Mouse (Mus musculus) liver, embryonic 14.5 days (tissue): ENCODE results near the gene Fgfr2. TPM values are rescaled to one million over a fixed set of nuclear protein-coding genes. Genes with fewer than 3 reads are reported as not detected.

Experiments used
- ATAC-seq: fragments of 200-750 bp; cut with Nextera tagmentation; 2 replicates; pipeline ENCODE4 v1.8.0; 2017; ENCODE audit warnings: moderate number of reproducible peaks, mild to moderate bottlenecking, moderate library complexity; ENCODE audit not compliant: insufficient read depth
- DNase-seq, 3 experiments: peaks; one replicate each; pipeline ENCODE4 v3.0.0-alpha.2; 2012 to 2013; ENCODE audit warnings: low read depth in 3 of 3, low spot score in 3 of 3
- H3K27ac ChIP-seq: fragments of 300-500 bp; sonication (generic); 2 replicates; pipeline ENCODE4 v1.5.1; 2014; ENCODE audit warnings: moderate library complexity, mild to moderate bottlenecking, control low read depth, inconsistent platforms
- H3K27me3 ChIP-seq: fragments of 300-500 bp; sonication (generic); 2 replicates; pipeline ENCODE4 v1.6.1; 2014; ENCODE audit warnings: mild to moderate bottlenecking, low read length, moderate library complexity; ENCODE audit not compliant: control insufficient read depth, insufficient read depth
- H3K36me3 ChIP-seq: fragments of 300-500 bp; sonication (generic); replicated peaks from 2 replicates; pipeline ENCODE4 v1.6.1; 2014; ENCODE audit warnings: low read depth; ENCODE audit not compliant: control insufficient read depth, insufficient read depth
- H3K4me1 ChIP-seq, 2 experiments: fragments of 200-500 bp in 1 of 2; fragments of 300-500 bp in 1 of 2; sonication (generic) in 1 of 2; replicated peaks; 2 replicates each; pipeline ENCODE4 v1.6.1; 2012 to 2014; ENCODE audit warnings: antibody characterized with exemption in 1 of 2, inconsistent platforms in 1 of 2, low read length in 1 of 2; ENCODE audit not compliant: control insufficient read depth in 2 of 2, insufficient read depth in 2 of 2
- H3K4me2 ChIP-seq: fragments of 300-500 bp; sonication (generic); 2 replicates; pipeline ENCODE4 v1.6.1; 2014; ENCODE audit warnings: low read depth, mild to moderate bottlenecking, control low read depth, moderate library complexity
- H3K4me3 ChIP-seq, 2 experiments: fragments of 200-500 bp in 1 of 2; fragments of 300-500 bp in 1 of 2; sonication (generic) in 1 of 2; 2 replicates each; pipeline ENCODE4 v1.5.1; 2012 to 2014; ENCODE audit warnings: low read depth in 2 of 2, low read length in 2 of 2, mild to moderate bottlenecking in 2 of 2, control low read depth in 1 of 2, inconsistent platforms in 1 of 2, moderate library complexity in 1 of 2; ENCODE audit not compliant: insufficient read depth in 1 of 2
- H3K9ac ChIP-seq: fragments of 300-500 bp; sonication (generic); replicated peaks from 2 replicates; pipeline ENCODE4 v1.6.1; 2014; ENCODE audit warnings: mild to moderate bottlenecking, control low read depth, moderate library complexity
- H3K9me3 ChIP-seq: fragments of 300-500 bp; sonication (generic); 2 replicates; pipeline ENCODE4 v1.6.1; 2016; ENCODE audit warnings: low read length, mixed read lengths; ENCODE audit not compliant: control insufficient read depth
- CTCF ChIP-seq: IDR thresholded peaks from 2 replicates; pipeline ENCODE4 v1.5.1; 2016; ENCODE audit warnings: antibody characterized with exemption, low read depth, control low read depth
- EP300 ChIP-seq: IDR thresholded peaks from 2 replicates; pipeline ENCODE4 v1.6.1; 2016; ENCODE audit warnings: antibody characterized with exemption, low read depth
- WGBS: fragments of 180-500 bp; shearing (Covaris S2); extraction: QIAGEN DNeasy Blood & Tissue Kit; methylation state at CpG from one replicate; pipeline ENCODE4 v1.1.7; 2014; ENCODE audit not compliant: insufficient replicate concordance; 5-methylcytosine and 5-hydroxymethylcytosine counted together
- polyA plus RNA-seq, 2 experiments: library from polyadenylated mRNA; depleted of rRNA in 1 of 2; stranded (reverse) in 1 of 2; unstranded in 1 of 2; fragments of >200 nt; fragmentation: Nextera tagmentation in 1 of 2; extraction: Ambion mirVana in 1 of 2; gene quantifications; 2 replicates each; pipeline versions ENCODE4 v1.2.1 to v1.2.3; 2012 to 2014

Fgfr2 gene
- polyA plus RNA-seq, 2 experiments = 7.9 to 8.8 TPM

- Histone ChIP-seq H3K9me3 (no peaks in the 10 kb centered on the region), H3K4me1 (no peaks in the 10 kb centered on the region), H3K4me2 (no peak overlapping the region), H3K4me3 (no peak overlapping the region), H3K9ac (no peak overlapping the region), H3K27ac (no peak overlapping the region), H3K27me3 (no peaks in the 10 kb centered on the region), H3K36me3 (no peaks in the 10 kb centered on the region)
- no peak for DNase-seq
- WGBS = 24% methylated on average over 7 of the region's 7 CpGs
- TF ChIP-seq CTCF (no peak), EP300 (no peak)
- ATAC-seq = no peak
These were observed 925.2 kb downstream of the Fgfr2 start for GRCm38 (mm10) chr7:132197817-132198475.

DNA sequence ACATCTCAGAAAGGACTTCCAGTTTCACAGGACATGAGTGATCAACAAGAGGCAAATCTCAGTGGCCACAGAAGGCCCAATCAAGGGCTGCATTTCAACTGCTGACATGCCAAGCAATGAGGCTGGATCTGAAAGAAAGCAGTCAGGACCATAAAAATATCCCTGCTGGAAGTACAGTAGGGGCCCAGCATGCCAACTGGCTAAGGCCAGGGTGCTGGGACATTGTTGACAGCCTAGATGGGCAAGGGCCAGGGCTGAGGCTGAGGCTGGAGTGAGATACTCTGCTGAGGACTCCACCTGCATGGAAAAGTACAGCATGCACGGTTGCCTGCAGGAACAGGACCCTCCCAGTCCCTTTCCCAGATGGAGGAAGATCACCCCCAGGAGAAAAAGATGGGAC lies 926.6 kb downstream of the Fgfr2 start:
- no peak for TF ChIP-seq CTCF
- no peak for TF ChIP-seq EP300
- Histone ChIP-seq H3K27me3 (no peaks in the 10 kb centered on the region), H3K4me1 (no peaks in the 10 kb centered on the region), H3K9me3 (no peaks in the 10 kb centered on the region), H3K36me3 (no peaks in the 10 kb centered on the region), H3K9ac (no peak overlapping the region), H3K27ac (no peak overlapping the region), H3K4me3 (no peak overlapping the region), H3K4me2 (no peak overlapping the region)
- no peak for DNase-seq
- no peak for ATAC-seq
- WGBS = 45% methylated on average over 1 of the region's 1 CpGs

- no peak overlapping the region for H3K4me2 ChIP-seq
- H3K36me3 ChIP-seq = no peaks in the 10 kb centered on the region
- H3K9me3 ChIP-seq = no peaks in the 10 kb centered on the region
- H3K27me3 ChIP-seq = no peaks in the 10 kb centered on the region
- no peak for TF ChIP-seq CTCF
- TF ChIP-seq EP300 = no peak
- no peaks in the 10 kb centered on the region for H3K4me1 ChIP-seq
- ATAC-seq (no peak), DNase-seq (no peak)
- no peak overlapping the region for H3K4me3 ChIP-seq
- 70% methylated on average over 2 of the region's 2 CpGs for WGBS
- no peak overlapping the region for H3K27ac ChIP-seq
- H3K9ac ChIP-seq = no peak overlapping the region
These were observed 929.5 kb downstream of the Fgfr2 start for GRCm38 (mm10) chr7:132193606-132194005.

GRCm38 (mm10) chr7:132187456-132187855 lies 935.7 kb downstream of the Fgfr2 start:
- Histone ChIP-seq H3K4me1 (no peaks in the 10 kb centered on the region), H3K27ac (no peak overlapping the region), H3K36me3 (no peaks in the 10 kb centered on the region), H3K9ac (no peak overlapping the region), H3K27me3 (no peaks in the 10 kb centered on the region), H3K4me2 (no peak overlapping the region), H3K4me3 (no peak overlapping the region), H3K9me3 (no peaks in the 10 kb centered on the region)
- WGBS = 46% methylated on average over 3 of the region's 3 CpGs
- DNase-seq = no peak
- no peak for ATAC-seq
- no peak for TF ChIP-seq CTCF
- no peak for TF ChIP-seq EP300

- H3K9ac ChIP-seq = no peak overlapping the region
- H3K4me3 ChIP-seq = no peak overlapping the region
- no peaks in the 10 kb centered on the region for H3K36me3 ChIP-seq
- H3K27me3 ChIP-seq = no peaks in the 10 kb centered on the region
- no peak overlapping the region for H3K27ac ChIP-seq
- no peak overlapping the region for H3K4me2 ChIP-seq
- DNase-seq = no peak
- H3K9me3 ChIP-seq = no peaks in the 10 kb centered on the region
- 60% methylated on average over 5 of the region's 5 CpGs for WGBS
- H3K4me1 ChIP-seq = no peaks in the 10 kb centered on the region
- ATAC-seq = no peak
- TF ChIP-seq CTCF (no peak), EP300 (no peak)
These were observed 939.2 kb downstream of the Fgfr2 start for GRCm38 (mm10) chr7:132183892-132184404.
